Mouse (Mus musculus): ENCODE results near the gene Sirt1. TPM values are rescaled to one million over a fixed set of nuclear protein-coding genes. Genes with fewer than 3 reads are reported as not detected.
A peak's percentile ranks its signal among the peaks of the same experiment; 100 is the strongest.

Sirt1 gene
- 7.7 and 9.9 TPM in 2 replicates for polyA plus RNA-seq (2016; fragmentation: Nextera tagmentation; extraction: Ambion mirVana)

DNA sequence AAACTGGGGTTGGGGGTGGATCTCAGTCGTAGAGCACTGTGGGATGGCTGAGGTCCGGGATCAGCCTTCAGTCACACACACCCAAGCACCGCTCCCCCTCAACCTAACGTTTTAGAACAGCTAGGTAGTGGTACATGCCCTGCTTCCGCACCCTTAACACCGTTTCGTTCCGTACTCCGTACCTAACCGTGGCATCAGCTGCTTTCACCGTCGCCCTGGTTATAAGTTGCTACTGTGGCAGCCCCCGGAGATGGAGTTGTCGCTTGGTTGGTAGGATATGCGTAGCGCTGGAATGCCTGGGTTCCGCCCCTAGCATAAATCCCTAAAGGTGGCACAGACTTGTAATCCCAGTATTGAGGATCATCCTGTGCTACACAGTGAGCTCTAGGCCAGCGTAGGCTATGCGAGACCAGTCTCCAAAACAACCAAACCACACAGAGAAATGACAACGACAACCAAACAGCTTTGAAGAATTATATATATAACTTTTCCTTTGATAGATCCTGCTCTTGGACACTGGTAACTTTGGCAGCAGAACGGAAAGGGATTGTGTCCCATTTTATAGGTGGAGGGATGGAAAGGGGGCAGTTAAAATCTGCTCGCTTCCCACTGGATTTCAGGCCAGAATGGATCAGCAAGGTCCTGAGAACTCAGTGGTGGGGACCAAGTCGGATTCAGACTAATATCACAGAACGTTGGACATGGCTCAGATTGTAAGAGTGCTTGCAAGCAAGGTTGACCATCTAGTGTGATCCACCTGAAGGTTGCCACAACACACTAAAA is at the start of gene Sirt1:
Sirt1 (minus strand) TSS at position 207 of the 783 bp plus-strand sequence.
- Histone ChIP-seq H3K4me3 (replicated peaks) (peak within 1 kb of the TSS; percentile 55), H3K27me3 (0 out of 2 replicates have a peak, but pooled peaks cover 4% of the 10 kb centered on the region), H3K27ac (no peak within 1 kb of the TSS), H3K4me2 (peak within 1 kb of the TSS; percentile 88), H3K36me3 (no peaks in the 10 kb centered on the region), H3K9me3 (no peaks in the 10 kb centered on the region), H3K4me1 (replicated peaks) (no peaks in the 10 kb centered on the region), H3K9ac (replicated peaks) (peak within 1 kb of the TSS; percentile 61)
- WGBS, result 7% methylated on average over 24 of the region's 24 CpGs
- no peak for ATAC-seq (ENCODE audit: insufficient number of reproducible peaks, insufficient read depth, low FRiP score, low TSS enrichment, low read depth)

DNA sequence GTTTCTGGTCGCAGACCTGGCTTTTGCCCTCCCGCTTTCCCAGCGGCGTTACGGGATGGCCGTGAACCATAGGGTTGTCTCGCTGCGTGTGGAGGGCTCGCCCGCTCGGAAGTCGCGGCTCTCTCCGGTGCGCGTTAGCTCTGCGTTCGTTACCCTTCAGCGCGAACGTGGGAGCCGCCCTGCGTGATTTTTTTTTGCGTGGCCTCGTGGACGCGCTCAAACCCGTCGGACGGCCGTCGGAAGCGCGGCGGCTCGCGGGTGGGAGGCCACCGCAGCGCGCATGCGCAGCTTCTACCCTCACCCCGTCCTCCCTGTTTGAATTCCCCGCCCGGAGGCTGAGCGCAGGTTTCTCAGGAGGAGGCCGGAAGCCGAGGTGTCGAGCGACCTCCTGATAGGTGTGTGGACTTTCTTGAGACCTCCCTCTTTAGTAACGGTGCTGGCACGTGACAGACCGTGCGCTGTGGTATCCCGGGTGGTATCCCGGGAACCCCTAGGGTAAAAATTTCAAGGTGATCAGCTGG is 48.3 kb upstream of the Sirt1 start, which contains the start of gene Ctnna3:
Ctnna3 (plus strand) TSS at position 314 of the 521 bp plus-strand sequence.
- Histone ChIP-seq H3K4me1 (replicated peaks) (no peaks in the 10 kb centered on the region), H3K4me3 (replicated peaks) (peak within 1 kb of the TSS; percentile 71), H3K36me3 (no peaks in the 10 kb centered on the region), H3K27ac (peak within 1 kb of the TSS; percentile 81), H3K4me2 (peak within 1 kb of the TSS; percentile 68), H3K27me3 (no peaks in the 10 kb centered on the region), H3K9me3 (no peaks in the 10 kb centered on the region), H3K9ac (replicated peaks) (peak within 1 kb of the TSS; percentile 65)
- under 1% methylated on average over 55 of the region's 55 CpGs for WGBS
- peak; percentile 95 for ATAC-seq (ENCODE audit: insufficient number of reproducible peaks, insufficient read depth, low FRiP score, low TSS enrichment, low read depth)

DNA sequence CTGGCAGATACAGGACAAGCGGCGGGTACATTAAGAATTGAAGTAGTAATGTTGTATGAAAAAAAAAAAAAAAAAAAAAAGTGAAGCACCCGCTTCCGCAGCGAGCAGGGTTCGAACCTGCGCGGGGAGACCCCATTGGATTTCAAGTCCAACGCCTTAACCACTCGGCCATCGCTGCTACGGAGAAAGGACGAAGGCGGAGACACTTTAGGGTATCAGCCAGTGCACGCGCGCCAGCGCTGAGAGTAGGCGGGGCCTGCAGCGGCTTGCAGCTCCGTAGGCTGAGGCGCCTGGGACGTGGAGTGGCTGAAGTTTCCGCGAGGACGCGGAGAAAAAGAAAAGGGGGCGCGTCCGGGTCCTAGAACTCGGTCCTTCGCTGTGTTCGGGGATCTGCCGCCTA is 47.9 kb upstream of the Sirt1 start:
- WGBS, result under 1% methylated on average over 34 of the region's 34 CpGs
- H3K27me3 ChIP-seq, result no peaks in the 10 kb centered on the region
- peak; percentile 86 for ATAC-seq (ENCODE audit: insufficient number of reproducible peaks, insufficient read depth, low FRiP score, low TSS enrichment, low read depth)
- peak overlapping the region; percentile 68 for H3K4me2 ChIP-seq
- H3K9me3 ChIP-seq, result no peaks in the 10 kb centered on the region
- peak overlapping the region; percentile 81 for H3K27ac ChIP-seq
- H3K36me3 ChIP-seq, result no peaks in the 10 kb centered on the region
- H3K4me3 ChIP-seq (replicated peaks), result peak overlapping the region; percentile 71
- no peaks in the 10 kb centered on the region for H3K4me1 ChIP-seq (replicated peaks)
- H3K9ac ChIP-seq (replicated peaks), result peak overlapping the region; percentile 65

DNA sequence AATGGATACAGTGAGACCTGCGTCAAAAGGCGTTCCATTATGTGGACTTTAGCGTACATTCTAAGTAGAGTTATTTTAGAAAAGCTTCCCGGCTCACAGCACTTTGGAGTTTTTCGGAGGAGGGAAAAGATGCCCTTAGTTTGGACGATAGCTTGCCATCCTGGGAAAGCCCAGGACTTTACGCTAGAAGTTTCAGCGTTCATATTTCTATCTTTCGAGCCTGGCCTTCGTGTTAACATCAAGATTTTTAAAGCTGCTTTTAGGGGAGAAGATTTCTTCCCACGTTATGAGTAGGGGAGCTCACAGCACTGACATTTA is 47.5 kb upstream of the Sirt1 start:
- Histone ChIP-seq H3K4me2 (peak overlapping the region; percentile 68), H3K27me3 (no peaks in the 10 kb centered on the region), H3K9me3 (no peaks in the 10 kb centered on the region), H3K27ac (peak overlapping the region; percentile 64), H3K4me1 (replicated peaks) (no peaks in the 10 kb centered on the region), H3K4me3 (replicated peaks) (peak overlapping the region; percentile 71), H3K9ac (replicated peaks) (peak overlapping the region; percentile 62), H3K36me3 (no peaks in the 10 kb centered on the region)
- ATAC-seq (ENCODE audit: insufficient number of reproducible peaks, insufficient read depth, low FRiP score, low TSS enrichment, low read depth), result no peak
- 2% methylated on average over 11 of the region's 11 CpGs for WGBS

DNA sequence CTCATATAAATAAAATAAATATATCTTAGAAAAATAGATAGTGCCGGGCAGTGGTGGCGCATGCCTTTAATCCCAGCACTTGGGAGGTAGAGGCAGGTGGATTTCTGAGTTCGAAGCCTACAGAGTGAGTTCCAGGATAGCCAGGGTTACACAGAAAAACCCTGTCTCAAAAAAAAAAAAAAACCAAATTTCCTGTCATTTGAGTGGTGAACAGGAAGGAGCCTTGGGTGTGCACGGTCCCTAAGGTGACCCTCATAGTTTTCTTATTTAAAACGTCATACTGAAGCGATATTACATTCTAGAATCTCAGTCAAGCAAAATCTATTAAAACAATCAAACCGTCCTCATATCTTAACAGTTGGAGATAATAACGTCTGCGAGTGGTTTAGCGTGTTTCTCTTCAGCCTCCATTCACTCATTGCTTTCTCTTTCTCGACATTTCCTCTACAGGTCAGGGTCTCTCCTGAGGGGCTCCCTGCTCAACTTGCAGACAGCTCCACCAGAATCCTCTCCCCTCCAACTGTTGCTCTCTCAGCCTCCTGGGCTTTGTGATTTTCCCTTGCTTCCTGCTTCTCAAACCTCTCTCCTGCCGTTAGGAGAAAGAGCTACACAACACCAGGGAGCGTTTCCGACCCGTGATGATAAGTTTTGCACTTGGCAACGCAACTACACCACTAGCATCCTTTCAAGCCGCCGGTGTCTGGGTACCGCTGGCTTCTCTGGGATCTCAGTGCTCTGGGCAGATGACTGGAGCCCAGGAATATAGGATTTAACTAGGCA is 46.9 kb upstream of the Sirt1 start:
- 26% methylated on average over 19 of the region's 19 CpGs for WGBS
- no peak for ATAC-seq (ENCODE audit: insufficient number of reproducible peaks, insufficient read depth, low FRiP score, low TSS enrichment, low read depth)
- no peaks in the 10 kb centered on the region for H3K4me1 ChIP-seq (replicated peaks)

DNA sequence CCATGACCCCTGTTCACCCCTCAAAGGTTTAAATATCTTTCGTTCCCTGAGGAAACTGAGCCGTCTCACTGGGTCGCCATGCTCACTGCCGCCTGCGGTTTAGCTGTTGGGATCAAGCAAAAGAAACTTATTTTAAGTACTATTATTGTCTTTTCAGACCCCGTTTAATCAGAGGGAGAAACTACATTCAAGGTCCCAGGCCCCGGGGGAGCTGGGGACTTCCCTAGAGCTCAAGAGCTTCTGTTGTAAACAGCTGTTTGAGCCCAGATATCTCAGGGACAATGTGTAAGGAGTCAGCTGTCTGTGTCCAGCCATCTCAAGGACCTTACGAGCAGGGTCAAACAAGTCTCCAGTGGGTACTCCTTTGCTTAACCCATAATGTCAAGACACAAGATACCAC is 45.6 kb upstream of the Sirt1 start:
- Histone ChIP-seq H3K4me2 (no peak overlapping the region), H3K4me1 (replicated peaks) (no peaks in the 10 kb centered on the region), H3K4me3 (replicated peaks) (no peak overlapping the region), H3K9ac (replicated peaks) (no peak overlapping the region), H3K9me3 (no peaks in the 10 kb centered on the region), H3K27ac (no peak overlapping the region), H3K27me3 (no peaks in the 10 kb centered on the region), H3K36me3 (no peaks in the 10 kb centered on the region)
- WGBS, result 80% methylated on average over 8 of the region's 8 CpGs
- no peak for ATAC-seq (ENCODE audit: insufficient number of reproducible peaks, insufficient read depth, low FRiP score, low TSS enrichment, low read depth)

More for the DNA sequence above, 46.9 kb upstream of the Sirt1 start:
- no peaks in the 10 kb centered on the region for H3K27me3 ChIP-seq
- no peaks in the 10 kb centered on the region for H3K9me3 ChIP-seq
- peak overlapping the region; percentile 71 for H3K4me3 ChIP-seq (replicated peaks)
- peak overlapping the region; percentile 68 for H3K4me2 ChIP-seq
- peak overlapping the region; percentile 64 for H3K27ac ChIP-seq
- H3K36me3 ChIP-seq, result no peaks in the 10 kb centered on the region
- H3K9ac ChIP-seq (replicated peaks), result peak overlapping the region; percentile 62

DNA sequence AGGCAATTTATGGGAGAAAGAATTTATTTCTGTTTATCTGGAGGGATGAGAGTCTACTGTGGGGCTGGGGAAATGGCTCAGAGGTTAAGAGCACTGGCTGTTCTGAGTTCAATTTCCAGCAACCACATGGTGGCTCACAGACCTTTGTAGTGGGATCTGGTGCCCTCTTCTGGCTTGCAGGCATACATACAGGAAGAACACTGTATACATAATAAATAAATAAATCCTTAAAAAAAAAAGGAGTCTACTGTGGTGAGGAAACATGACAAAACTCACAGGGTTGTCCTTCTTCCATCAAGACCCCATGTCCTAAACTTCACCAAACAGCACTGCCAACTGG is 42.9 kb upstream of the Sirt1 start:
- H3K9ac ChIP-seq (replicated peaks), result no peak overlapping the region
- no peak overlapping the region for H3K27ac ChIP-seq
- ATAC-seq (ENCODE audit: insufficient number of reproducible peaks, insufficient read depth, low FRiP score, low TSS enrichment, low read depth), result no peak
- no peak overlapping the region for H3K4me2 ChIP-seq
- no peaks in the 10 kb centered on the region for H3K36me3 ChIP-seq
- no peaks in the 10 kb centered on the region for H3K27me3 ChIP-seq
- H3K4me1 ChIP-seq (replicated peaks), result no peaks in the 10 kb centered on the region
- H3K9me3 ChIP-seq, result no peaks in the 10 kb centered on the region
- H3K4me3 ChIP-seq (replicated peaks), result no peak overlapping the region

DNA sequence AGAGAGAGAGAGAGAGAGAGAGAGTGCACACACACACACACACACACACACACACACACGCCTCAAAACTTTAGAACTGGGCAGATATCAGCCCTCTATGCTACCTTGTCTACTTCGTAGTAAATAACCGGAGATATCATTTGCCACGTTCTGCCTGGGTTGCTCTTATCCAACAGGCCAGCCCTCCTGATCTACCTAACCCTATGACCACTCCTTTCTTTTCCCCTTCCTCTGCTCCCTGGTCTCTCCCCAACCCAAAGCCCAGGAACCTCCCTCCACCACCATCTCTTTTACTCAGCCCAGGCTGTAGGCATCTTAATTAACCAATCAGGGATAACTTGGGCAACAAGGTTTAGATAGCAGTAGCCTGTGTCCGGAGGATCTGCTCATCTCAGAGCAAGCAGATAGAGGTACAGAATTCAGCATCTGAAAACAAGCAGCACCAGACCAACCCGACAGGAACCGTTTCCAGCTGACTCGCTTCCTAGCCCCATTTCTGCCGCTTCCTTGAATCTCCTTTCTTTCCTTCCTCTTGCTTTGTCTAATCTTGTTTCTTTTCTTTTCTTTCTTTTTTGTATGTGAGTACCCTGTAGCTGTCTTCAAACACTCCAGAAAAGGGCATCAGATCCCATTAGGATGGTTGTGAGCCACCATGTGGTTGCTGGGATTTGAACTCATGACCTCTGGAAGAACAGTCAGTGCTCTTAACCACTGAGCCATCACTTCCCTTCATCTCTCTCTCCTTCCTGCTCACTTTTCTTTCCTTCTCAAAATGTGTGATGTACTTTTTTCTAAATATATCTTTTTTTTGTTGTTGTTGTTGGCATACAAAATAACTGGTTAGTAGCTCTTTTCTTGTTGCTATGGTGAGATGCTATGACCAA is 42.3 kb upstream of the Sirt1 start:
- Histone ChIP-seq H3K4me2 (no peak overlapping the region), H3K9ac (replicated peaks) (no peak overlapping the region), H3K4me1 (replicated peaks) (no peaks in the 10 kb centered on the region), H3K9me3 (no peaks in the 10 kb centered on the region), H3K27ac (no peak overlapping the region), H3K36me3 (no peaks in the 10 kb centered on the region), H3K27me3 (no peaks in the 10 kb centered on the region), H3K4me3 (replicated peaks) (no peak overlapping the region)
- WGBS, result 85% methylated on average over 9 of the region's 9 CpGs
- ATAC-seq (ENCODE audit: insufficient number of reproducible peaks, insufficient read depth, low FRiP score, low TSS enrichment, low read depth), result no peak

DNA sequence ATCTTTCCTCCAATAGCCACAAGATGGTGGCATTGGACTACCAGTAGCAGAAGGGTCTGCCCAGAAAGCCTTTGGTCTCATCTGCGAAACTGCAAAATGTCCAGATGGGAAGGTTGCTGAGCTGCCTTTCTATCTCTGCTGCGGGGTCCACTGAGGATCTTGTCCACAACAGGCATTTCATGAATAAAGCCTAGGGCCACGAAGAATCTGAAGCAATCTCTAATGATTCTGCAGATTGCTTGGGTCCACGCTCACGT is 41.2 kb upstream of the Sirt1 start:
- no peaks in the 10 kb centered on the region for H3K9me3 ChIP-seq
- H3K4me3 ChIP-seq (replicated peaks), result no peak overlapping the region
- no peaks in the 10 kb centered on the region for H3K27me3 ChIP-seq
- ATAC-seq (ENCODE audit: insufficient number of reproducible peaks, insufficient read depth, low FRiP score, low TSS enrichment, low read depth), result no peak
- H3K4me2 ChIP-seq, result no peak overlapping the region
- no peaks in the 10 kb centered on the region for H3K36me3 ChIP-seq
- H3K4me1 ChIP-seq (replicated peaks), result no peaks in the 10 kb centered on the region
- no peak overlapping the region for H3K9ac ChIP-seq (replicated peaks)
- WGBS, result 93% methylated on average over 5 of the region's 5 CpGs
- H3K27ac ChIP-seq, result no peak overlapping the region

DNA sequence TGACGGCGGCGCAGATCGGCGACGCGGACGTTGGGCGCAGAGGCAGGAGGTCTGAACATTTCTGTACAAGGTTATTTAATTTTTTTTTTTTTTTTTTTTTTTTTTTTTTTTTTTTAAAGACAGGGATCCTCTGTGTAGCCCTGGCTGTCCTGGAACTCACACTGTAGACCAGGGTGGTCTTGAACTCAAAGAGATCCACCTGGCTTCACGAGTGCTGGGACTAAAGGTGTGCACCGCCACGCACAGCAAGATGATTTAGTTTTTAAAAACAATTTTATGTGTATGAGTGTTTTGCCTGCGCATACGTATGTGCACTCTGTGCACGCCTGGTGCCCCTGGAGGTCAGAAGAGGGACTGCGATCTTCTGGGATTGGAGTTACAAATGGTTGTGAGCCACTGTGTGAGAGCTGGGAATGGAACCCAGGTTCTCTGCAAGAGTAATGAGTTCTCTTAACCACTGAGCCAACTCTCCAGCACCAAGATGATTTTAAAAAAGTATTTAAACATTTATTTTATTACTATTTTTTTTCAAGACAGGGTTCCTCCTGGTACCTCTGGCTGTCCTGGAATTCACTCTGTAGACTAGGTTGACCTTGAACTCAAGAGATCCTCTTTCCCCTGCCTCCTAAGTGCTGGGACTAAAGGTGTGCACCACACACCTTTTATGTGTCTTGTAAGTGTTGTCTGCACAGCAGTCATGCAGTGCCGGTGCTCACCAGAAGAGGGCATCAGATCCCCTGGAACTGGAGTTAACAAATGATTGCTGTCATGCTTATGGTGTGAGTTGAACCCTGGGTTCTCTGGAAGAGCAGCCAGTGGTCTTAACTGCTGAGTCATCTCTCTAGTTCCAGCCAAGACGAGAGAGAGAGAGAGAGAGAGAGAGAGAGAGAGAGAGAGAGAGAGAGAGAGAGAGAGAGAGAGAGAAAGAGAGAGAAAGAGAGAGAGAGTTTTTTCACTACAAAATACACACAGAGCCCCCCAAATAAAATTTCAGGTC is 40.5 kb upstream of the Sirt1 start, which contains the start of gene Gm7075:
Gm7075 (minus strand) TSS at position 51 of the 997 bp plus-strand sequence.
- no peak within 1 kb of the TSS for H3K4me2 ChIP-seq
- H3K4me3 ChIP-seq (replicated peaks), result no peak within 1 kb of the TSS
- no peaks in the 10 kb centered on the region for H3K9me3 ChIP-seq
- no peaks in the 10 kb centered on the region for H3K27me3 ChIP-seq
- no peaks in the 10 kb centered on the region for H3K36me3 ChIP-seq
- ATAC-seq (ENCODE audit: insufficient number of reproducible peaks, insufficient read depth, low FRiP score, low TSS enrichment, low read depth), result no peak
- WGBS, result 91% methylated on average over 18 of the region's 18 CpGs
- H3K4me1 ChIP-seq (replicated peaks), result no peaks in the 10 kb centered on the region
- H3K27ac ChIP-seq, result no peak within 1 kb of the TSS
- no peak within 1 kb of the TSS for H3K9ac ChIP-seq (replicated peaks)

All from limb, embryonic 12.5 days (tissue).